Mouse (Mus musculus) stomach, embryonic 14.5 days (tissue): Measurements from ENCODE around the gene Hist1h4j. TPM values are rescaled to one million over a fixed set of nuclear protein-coding genes. Genes with fewer than 3 reads are reported as not detected.
"Not testable (repeated sequence)": the region's sequence is repeated elsewhere in the genome, so short reads cannot be mapped to it uniquely, and the experiment has no call there.

Experiments
- ATAC-seq: fragments of 200-750 bp; cut with Nextera tagmentation; 2 replicates; pipeline ENCODE4 v1.8.0; 2017; ENCODE audit warnings: low read depth, moderate TSS enrichment; ENCODE audit not compliant: insufficient number of reproducible peaks, insufficient read depth, low FRiP score
- H3K27ac ChIP-seq: fragments of 300-500 bp; sonication (generic); 2 replicates; pipeline ENCODE4 v1.5.1; 2014; ENCODE audit warnings: mild to moderate bottlenecking, low read length, moderate library complexity, mixed read lengths
- H3K27me3 ChIP-seq: fragments of 300-500 bp; sonication (generic); 2 replicates; pipeline ENCODE4 v1.6.1; 2014; ENCODE audit warnings: low read length, control low read depth, mixed read lengths; ENCODE audit not compliant: control insufficient read depth, insufficient read depth
- H3K36me3 ChIP-seq: fragments of 300-500 bp; sonication (generic); 2 replicates; pipeline ENCODE4 v1.6.1; 2014; ENCODE audit warnings: mild to moderate bottlenecking, control low read depth, low read length, moderate library complexity, mixed read lengths; ENCODE audit not compliant: control insufficient read depth, insufficient read depth
- H3K4me1 ChIP-seq: fragments of 300-500 bp; sonication (generic); 2 replicates; pipeline ENCODE4 v1.6.1; 2014; ENCODE audit warnings: low read length, control low read depth, mixed read lengths; ENCODE audit not compliant: control insufficient read depth, insufficient read depth
- H3K4me2 ChIP-seq: fragments of 300-500 bp; sonication (generic); replicated peaks from 2 replicates; pipeline ENCODE4 v1.6.1; 2014; ENCODE audit warnings: low read depth, low read length, control low read depth
- H3K4me3 ChIP-seq: fragments of 300-500 bp; sonication (generic); 2 replicates; pipeline ENCODE4 v1.5.1; 2014; ENCODE audit warnings: low read depth, low read length, control low read depth
- H3K9ac ChIP-seq: fragments of 300-500 bp; sonication (generic); replicated peaks from 2 replicates; pipeline ENCODE4 v1.6.1; 2014; ENCODE audit warnings: low read depth, mild to moderate bottlenecking, control low read depth, low read length, moderate library complexity, mixed read lengths
- H3K9me3 ChIP-seq: fragments of 300-500 bp; sonication (generic); 2 replicates; pipeline ENCODE4 v1.6.1; 2016; ENCODE audit warnings: low read depth, low read length, control low read depth; ENCODE audit not compliant: control insufficient read depth
- WGBS: fragments of 180-500 bp; shearing (Covaris S2); extraction: QIAGEN DNeasy Blood & Tissue Kit; methylation state at CpG from one replicate; pipeline ENCODE4 v1.1.7; 2014; 5-methylcytosine and 5-hydroxymethylcytosine counted together
- polyA plus RNA-seq: library from polyadenylated mRNA; unstranded; fragments of >200 nt; fragmentation: Nextera tagmentation; extraction: Ambion mirVana; gene quantifications from 2 replicates; pipeline ENCODE4 v1.2.1, GENCODE M21; 2014

Gene Hist1h4j
- polyA plus RNA-seq: 4.1 and 4.5 TPM in 2 replicates

GRCm38 (mm10) chr13:21734906-21735767, at the start of gene Hist1h4j:
Gene Hist1h4j, plus strand, starts transcription at chr13:21735064.
- not testable (repeated sequence) for H3K27me3 ChIP-seq, H3K36me3 ChIP-seq, H3K4me1 ChIP-seq, H3K9me3 ChIP-seq
- Histone ChIP-seq H3K27ac (peak within 1 kb of the TSS; percentile 98), H3K4me2 (peak within 1 kb of the TSS; percentile 61), H3K9ac (peak within 1 kb of the TSS; percentile 61), H3K4me3 (peak within 1 kb of the TSS; percentile 43)
- ATAC-seq: peak; percentile 92
- 1% methylated on average over 39 of the region's 56 CpGs for WGBS

- Histone ChIP-seq H3K4me3 (no peak within 1 kb of the TSS), H3K4me2 (no peak within 1 kb of the TSS), H3K36me3 (no peaks in the 10 kb centered on the region), H3K4me1 (no peaks in the 10 kb centered on the region), H3K9me3 (no peaks in the 10 kb centered on the region), H3K9ac (no peak within 1 kb of the TSS), H3K27ac (no peak within 1 kb of the TSS), H3K27me3 (no peaks in the 10 kb centered on the region)
- ATAC-seq: no peak
Observed at GRCm38 (mm10) chr13:21697811-21698210, 37.1 kb upstream of the Hist1h4j start, which contains the start of gene Olfr1359. Gene Olfr1359, plus strand, starts transcription at chr13:21698111.

GRCm38 (mm10) chr13:21706669-21707068, 28.2 kb upstream of the Hist1h4j start:
- Histone ChIP-seq H3K4me3 (no peak overlapping the region), H3K27me3 (no peaks in the 10 kb centered on the region), H3K9ac (no peak overlapping the region), H3K36me3 (no peaks in the 10 kb centered on the region), H3K9me3 (no peaks in the 10 kb centered on the region), H3K4me2 (no peak overlapping the region), H3K4me1 (no peaks in the 10 kb centered on the region), H3K27ac (no peak overlapping the region)
- ATAC-seq: no peak
- whole genome bisulfite sequencing: 73% methylated on average over 4 of the region's 4 CpGs

GRCm38 (mm10) chr13:21710031-21710711, 24.7 kb upstream of the Hist1h4j start:
- H3K9me3 ChIP-seq: no peaks in the 10 kb centered on the region
- no peaks in the 10 kb centered on the region for H3K27me3 ChIP-seq
- H3K4me1 ChIP-seq: peaks cover 4% of the 10 kb centered on the region; the same call in 1 of the 2 replicates
- peak overlapping the region; percentile 53; the same call in 1 of the 2 replicates for H3K4me2 ChIP-seq
- ATAC-seq: peak; percentile 85
- under 1% methylated on average over 32 of the region's 32 CpGs for WGBS
- no peaks in the 10 kb centered on the region for H3K36me3 ChIP-seq
- peak overlapping the region; percentile 45; the same call in 1 of the 2 replicates for H3K9ac ChIP-seq
- peak overlapping the region; percentile 74 for H3K27ac ChIP-seq
- H3K4me3 ChIP-seq: peak overlapping the region; percentile 68

- peak; percentile 82; the same call in 1 of the 2 replicates for ATAC-seq
- Histone ChIP-seq H3K4me1 (peaks cover 7% of the 10 kb centered on the region; the same call in 1 of the 2 replicates), H3K9me3 (no peaks in the 10 kb centered on the region), H3K27ac (peak overlapping the region; percentile 30; the same call in 1 of the 2 replicates), H3K9ac (peak overlapping the region; percentile 38), H3K4me3 (peak overlapping the region; percentile 68), H3K4me2 (peak overlapping the region; percentile 53), H3K27me3 (no peaks in the 10 kb centered on the region), H3K36me3 (no peaks in the 10 kb centered on the region)
- WGBS: 1% methylated on average over 22 of the region's 22 CpGs
Observed at GRCm38 (mm10) chr13:21710821-21711525, 23.9 kb upstream of the Hist1h4j start.

GRCm38 (mm10) chr13:21711698-21712097, 23.2 kb upstream of the Hist1h4j start:
- peak overlapping the region; percentile 53 for H3K4me2 ChIP-seq
- no peaks in the 10 kb centered on the region for H3K9me3 ChIP-seq
- no peaks in the 10 kb centered on the region for H3K27me3 ChIP-seq
- H3K9ac ChIP-seq: no peak overlapping the region
- no peak for ATAC-seq
- WGBS: 21% methylated on average over 4 of the region's 4 CpGs
- peak overlapping the region; percentile 30; the same call in 1 of the 2 replicates for H3K27ac ChIP-seq
- H3K4me1 ChIP-seq: peaks cover 7% of the 10 kb centered on the region; the same call in 1 of the 2 replicates
- H3K4me3 ChIP-seq: peak overlapping the region; percentile 68
- H3K36me3 ChIP-seq: no peaks in the 10 kb centered on the region

GRCm38 (mm10) chr13:21714725-21715124, 20.1 kb upstream of the Hist1h4j start:
- H3K4me3 ChIP-seq: peak overlapping the region; percentile 41
- peak overlapping the region; percentile 65; the same call in 1 of the 2 replicates for H3K9ac ChIP-seq
- under 1% methylated on average over 7 of the region's 7 CpGs for WGBS
- H3K27me3 ChIP-seq: no peaks in the 10 kb centered on the region
- H3K27ac ChIP-seq: peak overlapping the region; percentile 91
- H3K4me1 ChIP-seq: peaks cover 14% of the 10 kb centered on the region; the same call in 1 of the 2 replicates
- peak overlapping the region; percentile 79 for H3K4me2 ChIP-seq
- no peaks in the 10 kb centered on the region for H3K36me3 ChIP-seq
- ATAC-seq: no peak
- no peaks in the 10 kb centered on the region for H3K9me3 ChIP-seq
